Mouse (Mus musculus): ENCODE measurements around the gene Pyurf.

DNA sequence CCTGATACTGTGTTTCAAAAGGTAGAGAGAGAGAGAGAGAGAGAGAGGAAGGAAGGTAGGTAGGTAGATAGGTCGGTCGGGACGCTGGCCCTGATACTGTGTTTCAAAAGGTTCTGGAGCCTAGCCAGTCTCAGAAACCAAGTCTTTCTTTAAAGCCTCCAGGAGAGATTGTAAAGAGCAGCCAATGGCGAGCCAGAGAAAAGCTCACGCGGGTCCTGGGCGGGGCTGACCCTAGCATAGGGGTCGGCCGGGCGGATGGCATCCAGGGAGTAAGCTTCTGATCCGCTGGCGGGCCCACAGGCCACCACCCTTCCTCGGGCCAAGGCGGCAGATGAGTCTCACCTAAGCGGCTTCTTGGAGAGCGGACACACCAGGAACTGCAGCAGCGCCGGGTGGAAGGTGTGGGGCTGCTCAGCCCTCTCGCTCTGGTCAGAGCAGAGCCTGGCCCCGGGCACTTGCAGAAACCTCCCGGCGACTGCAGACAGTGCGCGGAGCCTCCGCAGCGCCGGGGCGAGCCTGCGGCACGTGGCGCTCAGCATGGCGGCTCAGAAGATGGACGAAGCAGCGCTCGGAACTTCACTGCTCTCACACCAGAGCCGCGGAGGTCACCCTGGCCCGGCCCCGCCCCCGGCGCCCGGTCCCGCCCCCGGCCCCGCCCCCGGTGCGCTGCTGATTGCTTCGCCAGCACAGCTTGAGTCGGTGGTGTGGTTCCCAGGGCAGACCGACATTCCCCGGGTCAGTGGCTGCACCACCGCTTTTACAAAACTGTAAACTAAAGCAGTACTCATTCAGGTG lies at the start of gene Pyurf:
- TF ChIP-seq CTCF (IDR thresholded peaks at IDR 0.05; ENCODE audit: insufficient read depth, low read length) (no peak), POLR2A (IDR thresholded peaks at IDR 0.05; ENCODE audit: borderline replicate concordance, extremely low read depth, low read depth, low read length) (peak; percentile 38; the same call in 1 of the 2 replicates)
